Mouse (Mus musculus): ENCODE measurements around the gene Stxbp1. TPM values are rescaled to one million over a fixed set of nuclear protein-coding genes. Genes with fewer than 3 reads are reported as not detected.

The Stxbp1 gene
- polyA plus RNA-seq, 1 experiment from 2014 or later = 5.8 TPM

- no peak overlapping the region for H3K9ac ChIP-seq
- ATAC-seq = no peak
- WGBS (ENCODE audit: insufficient replicate concordance) = 84% methylated on average over 14 of the region's 14 CpGs
- H3K4me1 ChIP-seq = peaks cover 19% of the 10 kb centered on the region
- H3K27me3 ChIP-seq (replicated peaks) = no peaks in the 10 kb centered on the region
- no peak overlapping the region for H3K27ac ChIP-seq
- peaks cover 42% of the 10 kb centered on the region for H3K36me3 ChIP-seq
- H3K4me3 ChIP-seq = no peak overlapping the region
- no peak overlapping the region for H3K4me2 ChIP-seq
- H3K9me3 ChIP-seq (replicated peaks) = no peaks in the 10 kb centered on the region
Observed at GRCm38 (mm10) chr2:32761361-32761760, 85.7 kb downstream of the Stxbp1 start.

GRCm38 (mm10) chr2:32759001-32759400 is 88.0 kb downstream of the Stxbp1 start:
- Histone ChIP-seq H3K27ac (no peak overlapping the region), H3K9ac (no peak overlapping the region), H3K4me1 (peaks cover 19% of the 10 kb centered on the region), H3K4me2 (no peak overlapping the region), H3K27me3 (replicated peaks) (no peaks in the 10 kb centered on the region), H3K36me3 (peaks cover 49% of the 10 kb centered on the region), H3K4me3 (no peak overlapping the region), H3K9me3 (replicated peaks) (no peaks in the 10 kb centered on the region)
- ATAC-seq = no peak
- WGBS (ENCODE audit: insufficient replicate concordance) = 65% methylated on average over 2 of the region's 2 CpGs

DNA sequence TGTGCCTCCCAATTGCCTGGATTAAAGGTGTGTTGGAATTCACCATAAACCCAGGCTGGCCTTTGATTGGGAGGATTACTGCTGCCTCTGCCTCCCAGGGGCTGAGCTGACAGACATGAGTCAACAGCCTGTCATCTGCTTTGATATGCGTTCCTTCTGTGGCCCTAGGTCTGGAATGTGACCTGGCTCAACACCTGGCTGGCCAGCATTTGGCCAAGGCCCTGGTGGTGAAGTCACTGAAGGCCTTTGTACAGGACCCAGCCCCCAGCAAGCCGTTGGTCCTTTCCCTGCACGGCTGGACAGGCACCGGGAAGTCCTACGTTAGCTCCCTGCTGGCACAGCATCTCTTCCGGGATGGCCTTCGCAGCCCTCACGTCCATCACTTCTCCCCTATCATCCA is 88.5 kb downstream of the Stxbp1 start:
- Histone ChIP-seq H3K9me3 (replicated peaks) (no peaks in the 10 kb centered on the region), H3K4me3 (no peak overlapping the region), H3K9ac (peak overlapping the region; percentile 12; the same call in 1 of the 2 replicates), H3K4me1 (peaks cover 19% of the 10 kb centered on the region), H3K36me3 (peaks cover 49% of the 10 kb centered on the region), H3K27me3 (replicated peaks) (no peaks in the 10 kb centered on the region), H3K4me2 (no peak overlapping the region), H3K27ac (no peak overlapping the region)
- ATAC-seq = no peak
- 77% methylated on average over 8 of the region's 8 CpGs for WGBS (ENCODE audit: insufficient replicate concordance)

DNA sequence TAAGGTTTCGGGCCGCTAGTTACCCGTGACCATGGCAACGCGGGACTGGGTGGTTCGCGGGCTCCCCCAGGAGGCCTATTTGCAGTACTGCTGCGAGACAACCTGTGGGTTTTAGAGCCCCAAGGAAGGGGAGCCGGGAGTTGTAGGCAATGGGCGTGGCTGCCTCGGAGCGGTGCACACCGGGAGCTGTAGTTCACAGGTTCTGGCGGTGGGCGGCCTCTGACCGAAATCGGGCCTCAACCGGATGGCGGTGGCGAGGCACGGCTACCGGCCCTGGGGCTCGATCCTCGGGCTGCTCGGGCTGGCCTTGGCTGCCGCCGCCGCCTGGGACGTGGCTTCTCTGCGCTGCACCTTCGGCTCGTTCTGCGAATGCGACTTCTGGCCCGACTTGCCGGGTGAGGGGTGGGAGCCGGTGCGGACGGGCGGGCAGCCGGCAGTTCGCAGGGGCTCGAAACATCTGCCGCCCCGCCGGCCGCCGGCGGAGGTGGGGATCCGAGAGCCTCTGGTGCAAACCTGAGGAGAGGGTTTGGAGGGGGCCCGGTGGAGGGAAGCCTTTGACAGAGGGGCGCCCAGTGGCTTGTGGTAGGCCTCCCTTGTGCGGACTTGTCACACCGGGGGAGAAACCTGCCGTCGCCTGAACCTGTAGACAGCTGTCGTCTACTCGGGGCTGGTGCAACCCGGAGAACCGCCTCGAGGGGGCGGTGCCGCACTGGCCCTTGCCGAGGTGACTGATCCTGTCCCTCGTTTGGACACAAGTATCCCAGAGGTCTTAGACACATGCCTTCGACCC is 89.8 kb downstream of the Stxbp1 start, which contains the start of gene Tor2a:
Gene Tor2a (plus strand): TSS at position 179 of the 790 bp plus-strand sequence.
- Histone ChIP-seq H3K27me3 (replicated peaks) (no peaks in the 10 kb centered on the region), H3K4me1 (peaks cover 19% of the 10 kb centered on the region), H3K36me3 (peaks cover 49% of the 10 kb centered on the region), H3K9ac (peak within 1 kb of the TSS; percentile 91), H3K4me3 (peak within 1 kb of the TSS; percentile 79), H3K4me2 (peak within 1 kb of the TSS; percentile 99), H3K9me3 (replicated peaks) (no peaks in the 10 kb centered on the region), H3K27ac (peak within 1 kb of the TSS; percentile 85)
- ATAC-seq = peak; percentile 91
- under 1% methylated on average over 66 of the region's 66 CpGs for WGBS (ENCODE audit: insufficient replicate concordance)

DNA sequence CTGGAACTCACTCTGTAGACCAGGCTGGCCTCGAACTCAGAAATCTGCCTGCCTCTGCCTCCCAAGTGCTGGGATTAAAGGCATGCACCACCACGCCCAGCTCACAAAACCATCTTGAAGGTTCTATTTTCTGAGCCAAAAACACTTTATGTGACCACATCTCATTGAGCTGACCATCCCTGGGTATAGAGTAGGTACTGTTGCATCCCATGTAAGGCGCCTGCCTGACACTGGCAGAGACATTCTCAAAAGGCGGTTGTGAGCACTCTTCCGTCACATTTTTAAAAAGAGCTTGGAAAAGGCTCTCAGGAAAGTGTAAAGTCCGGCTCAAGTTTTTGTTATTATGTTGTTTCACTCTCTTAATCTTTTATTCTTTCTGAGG is 90.4 kb downstream of the Stxbp1 start:
- H3K4me1 ChIP-seq = peaks cover 19% of the 10 kb centered on the region
- H3K9me3 ChIP-seq (replicated peaks) = no peaks in the 10 kb centered on the region
- 37% methylated on average over 6 of the region's 6 CpGs for WGBS (ENCODE audit: insufficient replicate concordance)
- H3K9ac ChIP-seq = no peak overlapping the region
- no peak overlapping the region for H3K27ac ChIP-seq
- no peaks in the 10 kb centered on the region for H3K27me3 ChIP-seq (replicated peaks)
- peaks cover 44% of the 10 kb centered on the region for H3K36me3 ChIP-seq
- H3K4me3 ChIP-seq = no peak overlapping the region; the same call in 1 of the 2 replicates
- ATAC-seq = no peak; the same call in 1 of the 2 replicates
- peak overlapping the region; percentile 99 for H3K4me2 ChIP-seq

GRCm38 (mm10) chr2:32752181-32752580 is 94.9 kb downstream of the Stxbp1 start:
- peaks cover 4% of the 10 kb centered on the region; the same call in 1 of the 2 replicates for H3K4me1 ChIP-seq
- H3K9me3 ChIP-seq (replicated peaks) = no peaks in the 10 kb centered on the region
- H3K27me3 ChIP-seq (replicated peaks) = no peaks in the 10 kb centered on the region
- peaks cover 31% of the 10 kb centered on the region for H3K36me3 ChIP-seq
- no peak overlapping the region for H3K4me2 ChIP-seq
- ATAC-seq = no peak
- no peak overlapping the region for H3K9ac ChIP-seq
- H3K27ac ChIP-seq = no peak overlapping the region
- no peak overlapping the region for H3K4me3 ChIP-seq
- WGBS (ENCODE audit: insufficient replicate concordance) = 65% methylated on average over 10 of the region's 10 CpGs

DNA sequence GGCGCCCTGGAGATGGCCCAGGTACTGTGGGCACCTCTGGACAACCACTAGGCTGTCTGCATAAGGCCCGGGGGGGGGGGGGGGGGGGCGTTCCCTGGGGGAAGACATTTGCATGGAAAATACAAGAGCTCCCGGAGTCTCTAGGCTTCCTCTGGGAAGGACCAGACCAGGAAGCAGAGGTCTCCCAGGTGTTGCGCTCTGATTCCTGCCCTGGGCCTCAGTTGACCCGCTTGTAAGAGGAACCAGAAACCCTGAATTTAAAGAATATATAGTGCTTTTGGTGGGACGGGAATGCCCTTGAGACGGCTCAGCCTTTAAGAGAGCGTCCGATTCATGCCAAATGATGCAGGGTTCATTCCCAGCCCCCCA is 95.4 kb downstream of the Stxbp1 start:
- Histone ChIP-seq H3K36me3 (peaks cover 34% of the 10 kb centered on the region), H3K27ac (no peak overlapping the region), H3K9me3 (replicated peaks) (no peaks in the 10 kb centered on the region), H3K27me3 (replicated peaks) (no peaks in the 10 kb centered on the region), H3K4me2 (peak overlapping the region; percentile 29), H3K9ac (no peak overlapping the region), H3K4me3 (peak overlapping the region; percentile 2; the same call in 1 of the 2 replicates), H3K4me1 (peaks cover 1% of the 10 kb centered on the region; the same call in 1 of the 2 replicates)
- WGBS (ENCODE audit: insufficient replicate concordance) = 69% methylated on average over 9 of the region's 10 CpGs
- no peak for ATAC-seq

GRCm38 (mm10) chr2:32750887-32751664 is 96.0 kb downstream of the Stxbp1 start:
- H3K4me3 ChIP-seq = peak overlapping the region; percentile 2; the same call in 1 of the 2 replicates
- H3K27ac ChIP-seq = no peak overlapping the region
- H3K4me2 ChIP-seq = peak overlapping the region; percentile 29
- no peaks in the 10 kb centered on the region for H3K27me3 ChIP-seq (replicated peaks)
- H3K9me3 ChIP-seq (replicated peaks) = no peaks in the 10 kb centered on the region
- ATAC-seq = peak; percentile 56
- H3K4me1 ChIP-seq = no peaks in the 10 kb centered on the region
- WGBS (ENCODE audit: insufficient replicate concordance) = 61% methylated on average over 31 of the region's 31 CpGs
- peaks cover 38% of the 10 kb centered on the region for H3K36me3 ChIP-seq
- no peak overlapping the region for H3K9ac ChIP-seq

DNA sequence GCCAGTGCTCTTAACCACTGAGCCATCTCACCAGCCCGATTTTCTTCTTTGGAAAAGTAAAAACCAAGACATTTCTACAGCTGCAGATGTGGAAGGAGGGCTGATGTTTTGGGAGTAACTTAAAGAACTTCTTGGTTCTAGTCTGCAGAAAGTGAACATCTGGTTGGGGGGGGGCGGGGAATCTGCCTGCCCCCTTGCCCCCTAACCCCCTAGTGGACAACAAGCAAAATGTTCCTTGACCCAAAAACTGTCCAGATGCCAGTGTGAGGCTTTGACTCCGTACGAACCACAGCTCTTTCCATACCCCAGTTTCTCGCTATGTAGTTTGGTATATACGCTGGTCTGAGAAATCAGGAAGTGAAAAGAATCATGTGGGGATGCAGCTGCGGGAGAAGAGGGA is 96.8 kb downstream of the Stxbp1 start:
- no peak for ATAC-seq
- H3K4me1 ChIP-seq = no peaks in the 10 kb centered on the region
- H3K36me3 ChIP-seq = peaks cover 46% of the 10 kb centered on the region
- H3K27ac ChIP-seq = no peak overlapping the region
- H3K9me3 ChIP-seq (replicated peaks) = no peaks in the 10 kb centered on the region
- no peak overlapping the region for H3K4me3 ChIP-seq
- WGBS (ENCODE audit: insufficient replicate concordance) = 63% methylated on average over 7 of the region's 7 CpGs
- no peak overlapping the region for H3K4me2 ChIP-seq
- H3K27me3 ChIP-seq (replicated peaks) = 0 out of 2 replicates have a peak, but pooled peaks cover 3% of the 10 kb centered on the region
- no peak overlapping the region for H3K9ac ChIP-seq

DNA sequence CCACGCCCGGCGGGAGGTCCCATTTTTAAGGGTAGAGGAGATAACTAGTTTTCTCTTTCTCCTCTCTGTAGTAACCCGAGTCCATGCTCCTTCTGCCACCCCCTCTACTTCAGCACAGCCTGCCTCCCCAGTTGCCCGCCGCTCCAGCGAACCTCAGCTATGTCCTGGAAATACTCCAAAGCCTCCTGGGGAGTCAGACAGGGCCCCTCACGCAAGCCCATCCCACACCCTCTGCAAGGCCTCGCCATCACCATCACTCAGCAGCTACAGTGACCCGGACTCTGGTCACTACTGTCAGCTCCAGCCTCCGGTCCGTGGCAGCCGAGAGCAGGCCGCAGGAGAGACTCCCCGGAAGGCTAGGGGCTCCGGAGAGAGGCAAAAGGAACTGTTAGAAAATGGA is 98.0 kb downstream of the Stxbp1 start:
- Histone ChIP-seq H3K9me3 (replicated peaks) (no peaks in the 10 kb centered on the region), H3K4me1 (no peaks in the 10 kb centered on the region), H3K4me3 (no peak overlapping the region), H3K36me3 (peaks cover 38% of the 10 kb centered on the region), H3K27ac (no peak overlapping the region), H3K27me3 (replicated peaks) (0 out of 2 replicates have a peak, but pooled peaks cover 3% of the 10 kb centered on the region), H3K9ac (no peak overlapping the region), H3K4me2 (no peak overlapping the region)
- ATAC-seq = no peak
- 79% methylated on average over 16 of the region's 16 CpGs for WGBS (ENCODE audit: insufficient replicate concordance)

DNA sequence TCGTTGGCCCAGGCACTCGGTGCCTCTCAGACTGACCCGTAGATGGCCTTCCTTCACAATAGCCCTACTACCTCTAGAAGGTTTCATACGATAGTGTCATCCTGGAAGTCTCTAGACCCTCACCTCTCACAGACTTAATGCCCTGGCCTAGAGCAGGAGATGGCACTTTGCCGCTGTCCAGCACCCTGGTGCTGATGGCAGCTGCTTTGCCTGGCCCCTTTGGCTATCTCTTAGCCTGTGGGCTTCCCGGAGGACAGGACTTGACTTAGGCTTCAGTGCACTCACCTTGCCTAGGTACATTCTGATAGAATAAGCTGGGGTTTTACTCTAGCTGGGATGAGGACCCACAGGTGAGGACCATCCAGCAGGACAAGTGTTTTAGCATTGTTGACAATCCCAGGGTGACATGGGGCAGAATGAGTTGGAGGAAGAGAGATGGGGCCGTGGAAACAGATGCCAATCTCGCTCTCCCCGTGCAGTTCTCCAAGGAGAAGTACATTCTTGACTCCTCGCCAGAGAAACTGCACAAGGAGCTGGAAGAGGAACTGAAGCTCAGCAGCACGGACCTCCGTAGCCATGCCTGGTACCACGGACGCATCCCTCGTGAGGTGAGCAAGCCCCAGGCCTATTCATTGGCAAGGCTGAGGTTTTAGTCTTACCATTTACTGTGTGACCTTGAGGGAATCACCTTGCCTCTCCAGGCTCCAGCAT is 102.6 kb downstream of the Stxbp1 start:
- no peak overlapping the region for H3K4me2 ChIP-seq
- peaks cover 25% of the 10 kb centered on the region for H3K36me3 ChIP-seq
- H3K9ac ChIP-seq = no peak overlapping the region
- no peak overlapping the region for H3K4me3 ChIP-seq
- H3K4me1 ChIP-seq = peaks cover 11% of the 10 kb centered on the region
- H3K27ac ChIP-seq = no peak overlapping the region
- 62% methylated on average over 15 of the region's 15 CpGs for WGBS (ENCODE audit: insufficient replicate concordance)
- ATAC-seq = no peak
- H3K27me3 ChIP-seq (replicated peaks) = peaks cover 36% of the 10 kb centered on the region
- no peaks in the 10 kb centered on the region for H3K9me3 ChIP-seq (replicated peaks)

Measured in liver, embryonic 12.5 days (tissue).